Mouse (Mus musculus) lung, postnatal 10 days (tissue): Measurements from ENCODE around the gene Cd276.

ENCODE experiments used
- DNase-seq: peaks from one replicate; pipeline ENCODE4 v3.0.0; 2021

Cd276 gene

DNA sequence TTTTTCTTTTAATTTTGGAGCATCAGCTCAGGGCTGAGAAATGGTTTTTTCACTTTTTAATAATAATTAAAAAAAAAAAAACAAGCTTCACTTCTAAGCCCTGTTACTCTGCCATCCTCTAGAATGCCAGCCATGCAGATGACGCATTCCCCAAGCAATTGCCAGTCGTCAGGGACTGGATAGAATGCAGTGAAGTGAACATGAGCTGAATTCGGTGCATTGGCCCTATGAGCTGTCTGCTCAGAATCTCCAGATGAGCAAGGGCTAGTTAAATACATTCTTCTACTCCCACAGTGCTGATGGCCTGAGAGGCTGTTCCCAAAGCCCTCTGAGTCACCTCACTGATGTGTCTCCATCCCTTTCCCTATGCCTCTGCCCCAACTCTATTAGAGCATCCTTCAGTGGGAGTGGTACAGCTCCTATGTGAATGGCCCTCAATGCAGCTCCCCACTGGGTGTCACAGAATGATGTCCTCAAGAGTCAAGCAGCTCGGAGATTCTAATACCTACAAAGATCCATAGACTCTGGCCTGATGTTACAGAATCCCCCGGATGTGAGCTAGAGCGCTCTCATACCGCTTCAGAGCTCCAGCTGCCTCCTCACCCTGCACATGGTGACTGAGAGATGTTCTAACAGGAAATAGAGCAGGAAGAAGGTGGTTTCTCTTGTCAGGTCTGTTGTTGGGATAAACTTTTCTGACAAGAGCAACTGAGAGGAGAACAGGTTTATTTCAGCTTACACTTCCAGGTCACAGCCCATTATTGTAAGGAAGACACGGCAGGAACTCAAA, 47.8 kb downstream of the Cd276 start:
- no peak for DNase-seq

DNA sequence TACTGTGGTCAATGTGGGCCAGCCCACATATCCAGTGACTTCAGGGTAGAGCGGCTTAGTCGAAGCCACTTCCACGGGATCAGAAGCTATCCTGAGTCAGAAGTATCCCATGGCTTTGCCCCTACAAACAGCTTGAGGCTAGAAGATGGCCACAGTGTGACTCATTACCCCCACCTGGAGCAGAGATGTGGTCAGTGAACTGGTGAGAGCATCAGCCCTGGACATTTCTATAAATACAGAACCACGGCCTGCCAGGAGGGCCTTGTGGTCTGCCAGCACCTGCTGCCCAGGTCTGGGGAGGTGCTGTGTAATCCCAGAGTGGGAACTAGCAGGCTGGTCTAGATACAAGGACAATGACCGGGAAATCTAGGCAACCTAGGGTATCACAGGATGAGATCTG, 54.3 kb downstream of the Cd276 start:
- DNase-seq = no peak

DNA sequence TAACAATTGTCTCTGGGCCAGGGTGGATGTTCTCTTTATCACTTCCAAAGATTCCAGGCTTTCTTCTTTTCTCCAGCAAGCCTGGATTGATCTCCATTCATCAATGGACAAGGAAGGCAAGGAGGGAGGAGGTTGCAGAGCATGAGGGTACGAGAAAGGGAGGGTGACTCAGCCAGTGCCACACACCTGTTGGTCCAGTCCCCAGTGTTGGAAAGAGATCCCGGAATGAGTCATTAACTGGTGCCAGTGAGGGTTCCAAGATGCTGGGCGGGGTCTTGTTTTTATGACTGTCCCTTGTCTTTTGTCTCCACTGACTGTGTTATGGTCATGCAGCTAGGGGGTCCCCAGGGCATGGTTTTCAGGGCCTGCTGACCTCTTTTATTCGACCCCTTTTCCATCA, 57.3 kb downstream of the Cd276 start:
- DNase-seq = no peak

DNA sequence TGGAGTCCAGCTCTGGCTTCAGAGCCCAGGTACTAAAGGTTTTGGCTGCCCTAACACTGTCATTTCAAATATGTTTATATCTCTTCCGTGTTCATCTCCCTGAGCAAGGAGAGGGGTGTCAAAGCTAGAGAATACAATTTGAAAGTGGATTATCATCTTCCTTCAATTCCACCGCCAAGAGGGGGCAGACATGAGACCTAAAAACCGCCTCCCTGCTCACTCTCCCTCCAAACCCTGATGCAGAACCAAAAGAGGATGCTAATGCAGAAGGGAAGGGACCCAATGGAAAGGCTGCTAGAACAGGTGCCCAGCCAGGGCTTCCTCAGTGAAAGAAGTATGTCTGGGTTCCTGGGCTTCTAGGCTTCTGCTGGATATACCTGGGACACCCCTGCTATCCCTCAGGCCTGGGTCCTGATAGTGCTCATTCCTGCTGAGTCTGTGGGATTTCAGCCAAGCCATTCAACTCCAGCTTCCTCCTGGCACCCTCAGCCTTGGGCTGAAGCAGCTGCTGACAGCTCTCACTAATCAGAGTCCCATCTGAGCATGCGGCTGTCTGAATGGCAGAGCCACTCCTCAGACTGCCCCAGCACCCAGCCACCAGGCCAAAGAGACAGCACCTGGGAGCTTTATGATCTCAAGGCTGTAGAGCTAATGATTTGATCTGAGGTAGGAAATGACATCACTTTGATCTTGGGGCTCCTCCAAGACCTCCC, 58.6 kb downstream of the Cd276 start:
- peak; percentile 27 for DNase-seq

DNA sequence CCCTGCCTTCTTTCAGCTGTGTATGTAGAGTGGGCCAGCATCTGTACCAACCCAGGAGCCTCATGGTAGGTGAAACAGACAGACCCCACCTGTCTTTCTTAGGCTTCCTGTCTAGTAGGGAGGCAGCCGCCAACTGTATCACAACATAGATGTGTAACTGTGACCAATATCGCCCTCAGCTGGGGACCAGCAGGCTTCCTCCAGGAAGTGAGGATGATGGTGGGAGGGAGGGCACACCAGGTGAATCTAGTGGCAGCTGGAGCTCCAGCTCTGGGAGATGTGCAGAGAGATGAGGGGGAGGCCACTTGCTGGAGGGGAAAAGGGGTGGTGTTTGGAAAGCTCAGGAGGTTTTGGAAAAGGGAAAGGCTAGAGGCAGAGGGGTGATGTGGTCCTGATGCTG, 60.2 kb downstream of the Cd276 start:
- DNase-seq = no peak

DNA sequence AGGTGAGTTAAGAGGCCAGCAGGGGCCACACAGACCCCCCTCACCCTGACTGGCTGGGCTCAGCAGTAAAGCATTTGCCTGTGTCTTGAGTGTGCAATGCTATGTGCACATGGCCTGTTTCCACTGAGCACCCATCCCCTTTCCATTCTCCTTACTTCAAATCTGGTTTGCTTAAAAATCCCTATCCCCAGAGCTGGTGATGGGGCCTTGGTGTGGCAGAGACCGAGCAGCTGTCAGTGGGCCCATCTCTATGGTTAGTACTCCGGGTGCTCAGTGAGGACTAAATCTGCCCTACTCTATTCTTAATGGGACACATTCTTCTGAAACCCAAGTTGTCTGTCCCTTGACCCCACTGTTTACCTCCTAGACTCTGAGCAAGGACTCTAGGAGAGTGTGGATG, 64.8 kb downstream of the Cd276 start:
- peak; percentile 53 for DNase-seq

DNA sequence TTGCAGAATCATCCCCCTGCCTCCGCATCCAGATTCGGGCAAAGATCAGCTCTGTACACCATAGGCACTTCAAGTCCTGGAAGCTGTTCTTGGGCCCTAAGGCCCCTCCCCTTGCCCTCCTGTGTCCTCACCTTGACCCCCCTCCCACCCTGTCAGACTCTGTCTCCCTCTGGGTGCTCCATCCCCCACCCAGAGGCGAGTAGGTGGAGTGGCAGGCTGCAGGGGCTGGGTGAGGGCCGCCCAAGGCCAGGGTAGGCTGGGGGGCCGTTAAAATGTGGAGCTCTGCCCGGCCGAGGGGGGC, 65.4 kb downstream of the Cd276 start:
- DNase-seq = no peak

DNA sequence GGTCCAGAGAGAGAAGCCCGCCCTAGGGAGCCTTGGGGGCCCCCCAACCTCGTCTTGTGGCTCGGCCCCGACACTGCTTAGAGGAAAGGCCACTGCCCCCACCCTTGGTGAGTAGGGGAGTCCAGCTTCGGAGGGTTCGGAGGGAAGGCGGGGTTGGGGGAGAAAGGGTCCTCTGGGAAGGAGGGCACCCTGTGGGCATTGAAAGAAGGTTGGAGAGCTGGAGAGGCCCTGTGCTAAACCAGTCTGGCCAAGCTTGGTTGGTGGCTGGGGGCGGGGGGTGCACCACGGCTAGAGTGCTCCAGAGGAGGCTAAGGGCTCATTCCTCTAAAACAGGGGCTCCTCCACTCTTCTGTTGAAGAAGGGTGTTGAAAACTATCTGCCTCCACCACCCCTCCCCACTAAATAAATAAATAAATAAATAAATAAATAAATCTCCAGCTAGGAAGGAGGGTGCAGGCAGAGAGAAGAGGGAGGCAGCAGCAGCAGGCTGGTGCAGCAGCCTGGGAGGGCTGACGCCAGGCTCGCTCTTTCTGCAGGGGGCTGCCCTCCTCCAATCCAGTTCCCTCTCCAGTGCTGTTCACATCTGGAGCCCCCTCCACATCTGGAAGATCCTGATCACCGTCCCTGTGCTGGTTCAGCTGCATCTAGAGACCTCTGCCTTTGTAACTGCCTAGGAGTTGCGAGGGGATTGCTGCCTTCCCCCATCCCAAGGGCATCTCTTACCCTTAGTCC, 65.9 kb downstream of the Cd276 start:
- no peak for DNase-seq

DNA sequence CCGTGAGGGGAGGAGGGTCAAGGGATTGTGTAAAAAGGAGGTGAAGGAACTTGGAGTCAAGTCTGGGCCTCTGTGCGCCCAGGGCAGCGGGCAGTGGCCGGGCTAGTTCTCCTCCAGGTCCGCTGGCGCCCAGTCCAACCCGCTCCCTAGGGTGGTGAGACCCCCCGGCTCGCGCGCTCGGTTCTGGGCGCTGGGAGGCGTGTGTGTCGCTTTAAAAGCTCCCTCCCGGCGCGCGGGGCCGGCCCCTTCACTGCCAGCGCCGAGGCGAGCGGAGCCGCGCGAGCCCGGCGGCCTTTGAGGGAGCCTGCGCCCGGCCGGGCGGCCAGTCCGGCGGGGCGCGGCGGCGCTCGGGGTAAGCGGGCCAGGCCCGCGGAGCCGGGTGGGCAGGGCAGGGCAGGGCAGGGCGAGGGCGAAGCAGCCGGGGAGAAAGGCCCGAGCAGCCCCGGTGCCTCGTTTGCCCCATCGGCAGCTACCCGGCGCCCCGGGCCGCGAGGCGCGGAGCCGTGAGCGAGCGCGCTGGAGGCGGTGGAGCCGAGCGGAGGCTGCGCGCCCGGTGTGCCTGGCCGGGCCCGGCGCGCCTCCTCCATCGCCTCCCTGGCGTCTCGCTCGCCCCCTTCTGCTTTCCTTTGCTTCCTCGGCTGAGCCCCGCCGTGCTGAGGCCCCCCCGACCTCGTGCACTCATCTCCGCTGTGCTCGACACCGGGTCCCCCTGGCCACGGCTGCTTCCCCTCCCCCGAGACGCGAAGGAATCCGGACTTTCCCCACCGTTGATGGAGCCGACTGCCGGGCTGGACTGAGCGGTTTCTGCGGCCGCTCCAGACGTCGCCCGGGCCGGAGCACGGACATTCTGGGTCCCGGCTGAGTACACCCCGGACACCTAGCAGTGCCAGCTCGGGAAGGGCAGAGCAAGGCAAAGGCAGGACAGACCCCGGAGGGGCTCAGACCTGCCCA, 67.1 kb downstream of the Cd276 start, which contains the start of gene Insyn1:
Gene Insyn1 (plus strand): TSS at position 753 of the 951 bp plus-strand sequence.
- peak; percentile 60 for DNase-seq

DNA sequence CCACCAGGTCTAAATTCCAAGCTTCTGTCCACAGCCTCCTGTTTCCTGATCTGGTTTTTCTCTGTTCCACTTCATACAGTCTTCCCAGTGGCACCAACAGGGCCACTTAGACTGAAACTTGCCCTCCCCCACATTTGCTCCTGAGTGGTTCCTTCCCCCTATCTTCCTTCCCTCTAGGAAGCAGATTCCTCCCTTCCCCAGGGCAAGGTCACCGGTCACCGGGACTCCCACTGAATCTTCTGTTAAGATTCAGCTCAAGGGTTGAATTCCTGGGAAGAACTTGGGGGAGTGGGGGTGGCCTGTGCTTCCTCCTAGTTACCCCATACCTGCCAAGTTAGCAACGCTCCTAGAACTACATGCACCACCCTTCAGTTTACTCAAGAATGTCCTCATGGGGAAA, 68.2 kb downstream of the Cd276 start:
- no peak for DNase-seq
